Mouse (Mus musculus) megakaryocyte, embryonic 14.5 days (primary cell): ENCODE data around the gene Sept5. TPM values are rescaled to one million over a fixed set of nuclear protein-coding genes. Genes with fewer than 3 reads are reported as not detected.

Experiments
- H3K27me3 ChIP-seq: replicated peaks from 2 replicates; pipeline ENCODE3; 2012; ENCODE audit warnings: inconsistent platforms
- H3K36me3 ChIP-seq: replicated peaks from 2 replicates; pipeline ENCODE3; 2012; ENCODE audit warnings: low read length, inconsistent platforms, mixed read lengths
- H3K4me1 ChIP-seq: 2 replicates; pipeline ENCODE4 v1.6.1; 2012; ENCODE audit warnings: inconsistent platforms
- H3K4me3 ChIP-seq: replicated peaks from 2 replicates; pipeline ENCODE3; 2012; ENCODE audit warnings: moderate library complexity, mild to moderate bottlenecking, inconsistent platforms
- H3K9me3 ChIP-seq: 2 replicates; pipeline ENCODE4 v1.6.1; 2012; ENCODE audit warnings: inconsistent platforms
- FLI1 ChIP-seq: IDR thresholded peaks from 2 replicates; pipeline ENCODE4 v1.6.1; 2012; ENCODE audit warnings: low read length, inconsistent platforms, mixed read lengths
- GATA1 ChIP-seq: IDR thresholded peaks from 3 replicates; pipeline ENCODE4 v1.6.1; 2012; ENCODE audit warnings: mixed read lengths, low read length, inconsistent platforms, borderline replicate concordance
- polyA plus RNA-seq: library from polyadenylated mRNA; stranded (reverse); fragments of >175 nt; gene quantifications from 2 replicates; pipeline ENCODE4 v1.2.3, GENCODE M21; 2012; ENCODE audit warnings: low replicate concordance; ENCODE audit not compliant: insufficient read depth

Gene Sept5
- polyA plus RNA-seq, 1 experiment, result 8.0 TPM

GRCm38 (mm10) chr16:18598006-18598405, 31.7 kb downstream of the Sept5 start:
- H3K27me3 ChIP-seq, result peaks cover 87% of the 10 kb centered on the region
- H3K36me3 ChIP-seq, result no peaks in the 10 kb centered on the region
- peaks cover 28% of the 10 kb centered on the region for H3K4me1 ChIP-seq
- H3K9me3 ChIP-seq, result no peaks in the 10 kb centered on the region
- no peak for TF ChIP-seq GATA1
- TF ChIP-seq FLI1, result no peak
- H3K4me3 ChIP-seq, result no peak overlapping the region

- peaks cover 23% of the 10 kb centered on the region for H3K4me1 ChIP-seq
- no peak overlapping the region for H3K4me3 ChIP-seq
- TF ChIP-seq GATA1 (no peak), FLI1 (no peak)
- H3K36me3 ChIP-seq, result no peaks in the 10 kb centered on the region
- peaks cover 87% of the 10 kb centered on the region for H3K27me3 ChIP-seq
- no peaks in the 10 kb centered on the region for H3K9me3 ChIP-seq
Measured at GRCm38 (mm10) chr16:18596255-18596654, 33.5 kb downstream of the Sept5 start.

- H3K4me1 ChIP-seq, result peaks cover 46% of the 10 kb centered on the region
- TF ChIP-seq FLI1 (no peak), GATA1 (no peak)
- no peak overlapping the region for H3K4me3 ChIP-seq
- peaks cover 92% of the 10 kb centered on the region for H3K27me3 ChIP-seq
- no peaks in the 10 kb centered on the region for H3K36me3 ChIP-seq
- H3K9me3 ChIP-seq, result no peaks in the 10 kb centered on the region
Measured at GRCm38 (mm10) chr16:18593930-18594329, 35.8 kb downstream of the Sept5 start.

- TF ChIP-seq GATA1, result no peak
- TF ChIP-seq FLI1, result no peak
- Histone ChIP-seq H3K4me3 (peak overlapping the region; percentile 71), H3K4me1 (peaks cover 50% of the 10 kb centered on the region), H3K36me3 (no peaks in the 10 kb centered on the region), H3K9me3 (no peaks in the 10 kb centered on the region; the same call in 1 of the 2 replicates), H3K27me3 (peaks cover 96% of the 10 kb centered on the region)
Measured at GRCm38 (mm10) chr16:18591047-18592018, 38.4 kb downstream of the Sept5 start.

GRCm38 (mm10) chr16:18589804-18590790, 39.7 kb downstream of the Sept5 start, which contains the start of gene Tbx1:
Gene Tbx1, minus strand, starts transcription at chr16:18590671.
- H3K27me3 ChIP-seq, result peaks cover 97% of the 10 kb centered on the region
- H3K4me1 ChIP-seq, result peaks cover 63% of the 10 kb centered on the region
- H3K4me3 ChIP-seq, result peak within 1 kb of the TSS; percentile 91
- no peak for TF ChIP-seq FLI1
- TF ChIP-seq GATA1, result no peak
- no peaks in the 10 kb centered on the region for H3K36me3 ChIP-seq
- no peaks in the 10 kb centered on the region; the same call in 1 of the 2 replicates for H3K9me3 ChIP-seq

- TF ChIP-seq FLI1, result no peak
- no peak for TF ChIP-seq GATA1
- no peaks in the 10 kb centered on the region for H3K36me3 ChIP-seq
- peaks cover 97% of the 10 kb centered on the region for H3K27me3 ChIP-seq
- no peaks in the 10 kb centered on the region; the same call in 1 of the 2 replicates for H3K9me3 ChIP-seq
- H3K4me3 ChIP-seq, result peak overlapping the region; percentile 91
- H3K4me1 ChIP-seq, result peaks cover 63% of the 10 kb centered on the region
Measured at GRCm38 (mm10) chr16:18589080-18589621, 40.6 kb downstream of the Sept5 start.

- TF ChIP-seq FLI1 (no peak), GATA1 (no peak)
- peaks cover 63% of the 10 kb centered on the region for H3K4me1 ChIP-seq
- peak overlapping the region; percentile 65 for H3K4me3 ChIP-seq
- no peaks in the 10 kb centered on the region; the same call in 1 of the 2 replicates for H3K9me3 ChIP-seq
- no peaks in the 10 kb centered on the region for H3K36me3 ChIP-seq
- H3K27me3 ChIP-seq, result peaks cover 97% of the 10 kb centered on the region
Measured at GRCm38 (mm10) chr16:18588738-18589055, 41.1 kb downstream of the Sept5 start.

- Histone ChIP-seq H3K27me3 (peaks cover 97% of the 10 kb centered on the region), H3K4me3 (peak overlapping the region; percentile 53), H3K9me3 (no peaks in the 10 kb centered on the region; the same call in 1 of the 2 replicates), H3K4me1 (peaks cover 63% of the 10 kb centered on the region), H3K36me3 (no peaks in the 10 kb centered on the region)
- TF ChIP-seq FLI1 (no peak), GATA1 (no peak)
Measured at GRCm38 (mm10) chr16:18587847-18588737, 41.7 kb downstream of the Sept5 start.
